Mouse (Mus musculus) liver, embryonic 14.5 days (tissue): ENCODE measurements around the gene Slc41a3. TPM values are rescaled to one million over a fixed set of nuclear protein-coding genes. Genes with fewer than 3 reads are reported as not detected.

Source experiments
- ATAC-seq: fragments of 200-750 bp; cut with Nextera tagmentation; 2 replicates; pipeline ENCODE4 v1.8.0; 2017; ENCODE audit warnings: moderate number of reproducible peaks, mild to moderate bottlenecking, moderate library complexity; ENCODE audit not compliant: insufficient read depth
- DNase-seq, 3 experiments: peaks; one replicate each; pipeline ENCODE4 v3.0.0-alpha.2; 2012 to 2013; ENCODE audit warnings: low read depth in 3 of 3, low spot score in 3 of 3
- H3K27ac ChIP-seq: fragments of 300-500 bp; sonication (generic); 2 replicates; pipeline ENCODE4 v1.5.1; 2014; ENCODE audit warnings: moderate library complexity, mild to moderate bottlenecking, control low read depth, inconsistent platforms
- H3K27me3 ChIP-seq: fragments of 300-500 bp; sonication (generic); 2 replicates; pipeline ENCODE4 v1.6.1; 2014; ENCODE audit warnings: mild to moderate bottlenecking, low read length, moderate library complexity; ENCODE audit not compliant: control insufficient read depth, insufficient read depth
- H3K36me3 ChIP-seq: fragments of 300-500 bp; sonication (generic); replicated peaks from 2 replicates; pipeline ENCODE4 v1.6.1; 2014; ENCODE audit warnings: low read depth; ENCODE audit not compliant: control insufficient read depth, insufficient read depth
- H3K4me1 ChIP-seq, 2 experiments: fragments of 200-500 bp in 1 of 2; fragments of 300-500 bp in 1 of 2; sonication (generic) in 1 of 2; replicated peaks; 2 replicates each; pipeline ENCODE4 v1.6.1; 2012 to 2014; ENCODE audit warnings: antibody characterized with exemption in 1 of 2, inconsistent platforms in 1 of 2, low read length in 1 of 2; ENCODE audit not compliant: control insufficient read depth in 2 of 2, insufficient read depth in 2 of 2
- H3K4me2 ChIP-seq: fragments of 300-500 bp; sonication (generic); 2 replicates; pipeline ENCODE4 v1.6.1; 2014; ENCODE audit warnings: low read depth, mild to moderate bottlenecking, control low read depth, moderate library complexity
- H3K4me3 ChIP-seq, 2 experiments: fragments of 200-500 bp in 1 of 2; fragments of 300-500 bp in 1 of 2; sonication (generic) in 1 of 2; 2 replicates each; pipeline ENCODE4 v1.5.1; 2012 to 2014; ENCODE audit warnings: low read depth in 2 of 2, low read length in 2 of 2, mild to moderate bottlenecking in 2 of 2, control low read depth in 1 of 2, inconsistent platforms in 1 of 2, moderate library complexity in 1 of 2; ENCODE audit not compliant: insufficient read depth in 1 of 2
- H3K9ac ChIP-seq: fragments of 300-500 bp; sonication (generic); replicated peaks from 2 replicates; pipeline ENCODE4 v1.6.1; 2014; ENCODE audit warnings: mild to moderate bottlenecking, control low read depth, moderate library complexity
- H3K9me3 ChIP-seq: fragments of 300-500 bp; sonication (generic); 2 replicates; pipeline ENCODE4 v1.6.1; 2016; ENCODE audit warnings: low read length, mixed read lengths; ENCODE audit not compliant: control insufficient read depth
- CTCF ChIP-seq: IDR thresholded peaks from 2 replicates; pipeline ENCODE4 v1.5.1; 2016; ENCODE audit warnings: antibody characterized with exemption, low read depth, control low read depth
- EP300 ChIP-seq: IDR thresholded peaks from 2 replicates; pipeline ENCODE4 v1.6.1; 2016; ENCODE audit warnings: antibody characterized with exemption, low read depth
- WGBS: fragments of 180-500 bp; shearing (Covaris S2); extraction: QIAGEN DNeasy Blood & Tissue Kit; methylation state at CpG from one replicate; pipeline ENCODE4 v1.1.7; 2014; ENCODE audit not compliant: insufficient replicate concordance; 5-methylcytosine and 5-hydroxymethylcytosine counted together
- polyA plus RNA-seq, 2 experiments: library from polyadenylated mRNA; depleted of rRNA in 1 of 2; stranded (reverse) in 1 of 2; unstranded in 1 of 2; fragments of >200 nt; fragmentation: Nextera tagmentation in 1 of 2; extraction: Ambion mirVana in 1 of 2; gene quantifications; 2 replicates each; pipeline versions ENCODE4 v1.2.1 to v1.2.3; 2012 to 2014

The Slc41a3 gene
- polyA plus RNA-seq, 2 experiments, result 23.5 to 27.6 TPM

GRCm38 (mm10) chr6:90615991-90616390 is 11.5 kb downstream of the Slc41a3 start:
- Histone ChIP-seq H3K4me2 (no peak overlapping the region), H3K9me3 (no peaks in the 10 kb centered on the region), H3K9ac (no peak overlapping the region), H3K36me3 (no peaks in the 10 kb centered on the region), H3K27ac (no peak overlapping the region), H3K27me3 (no peaks in the 10 kb centered on the region), H3K4me3 (no peak overlapping the region), H3K4me1 (peaks cover 22 to 45% of the 10 kb centered on the region in 2 experiments)
- no peak for TF ChIP-seq EP300
- TF ChIP-seq CTCF, result no peak
- ATAC-seq (no peak), DNase-seq (no peak)
- WGBS, result 80% methylated on average over 6 of the region's 6 CpGs

- no peak overlapping the region for H3K9ac ChIP-seq
Measured at GRCm38 (mm10) chr6:90616481-90616880, 12.0 kb downstream of the Slc41a3 start.

GRCm38 (mm10) chr6:90618274-90618673 is 13.7 kb downstream of the Slc41a3 start:
- Histone ChIP-seq H3K36me3 (no peaks in the 10 kb centered on the region), H3K9me3 (no peaks in the 10 kb centered on the region), H3K4me1 (peaks cover 43 to 66% of the 10 kb centered on the region in 2 experiments), H3K27me3 (no peaks in the 10 kb centered on the region), H3K9ac (peak overlapping the region; percentile 65), H3K4me3 (peak overlapping the region; percentile 54 to 59), H3K4me2 (peak overlapping the region; percentile 92), H3K27ac (peak overlapping the region; percentile 97)
- ATAC-seq (peak; percentile 21; the same call in 1 of the 2 replicates), DNase-seq (peak in 1 of 3 experiments; percentile 50)
- 10% methylated on average over 4 of the region's 4 CpGs for WGBS
- TF ChIP-seq CTCF, result no peak
- TF ChIP-seq EP300, result peak; percentile 56

More at GRCm38 (mm10) chr6:90616481-90616880, 12.0 kb downstream of the Slc41a3 start:
- H3K4me1 ChIP-seq, result peaks cover 27 to 50% of the 10 kb centered on the region in 2 experiments
- H3K36me3 ChIP-seq, result no peaks in the 10 kb centered on the region
- H3K9me3 ChIP-seq, result no peaks in the 10 kb centered on the region
- ATAC-seq, result no peak
- H3K4me3 ChIP-seq, result no peak overlapping the region
- peak overlapping the region; percentile 92; the same call in 1 of the 2 replicates for H3K4me2 ChIP-seq
- 63% methylated on average over 6 of the region's 6 CpGs for WGBS
- TF ChIP-seq CTCF (no peak), EP300 (no peak)
- DNase-seq, result no peak
- H3K27me3 ChIP-seq, result no peaks in the 10 kb centered on the region
- H3K27ac ChIP-seq, result no peak overlapping the region

GRCm38 (mm10) chr6:90618821-90619636 is 14.5 kb downstream of the Slc41a3 start:
- H3K9ac ChIP-seq, result peak overlapping the region; percentile 65

GRCm38 (mm10) chr6:90619936-90620335 is 15.4 kb downstream of the Slc41a3 start:
- H3K4me3 ChIP-seq, result peak overlapping the region; percentile 54 to 59
- TF ChIP-seq CTCF (peak; percentile 63), EP300 (no peak)
- H3K27ac ChIP-seq, result peak overlapping the region; percentile 97
- H3K9me3 ChIP-seq, result no peaks in the 10 kb centered on the region
- peaks cover 60 to 78% of the 10 kb centered on the region in 2 experiments for H3K4me1 ChIP-seq
- peak overlapping the region; percentile 92 for H3K4me2 ChIP-seq
- peak overlapping the region; percentile 65 for H3K9ac ChIP-seq
- 30% methylated on average over 5 of the region's 5 CpGs for WGBS
- H3K27me3 ChIP-seq, result no peaks in the 10 kb centered on the region
- no peak for DNase-seq
- H3K36me3 ChIP-seq, result peaks cover 2% of the 10 kb centered on the region
- no peak for ATAC-seq

More at GRCm38 (mm10) chr6:90618821-90619636, 14.5 kb downstream of the Slc41a3 start:
- ATAC-seq, result peak; percentile 3
- WGBS, result 17% methylated on average over 19 of the region's 19 CpGs
- Histone ChIP-seq H3K4me2 (peak overlapping the region; percentile 92), H3K36me3 (no peaks in the 10 kb centered on the region), H3K27ac (peak overlapping the region; percentile 97), H3K9me3 (no peaks in the 10 kb centered on the region), H3K27me3 (no peaks in the 10 kb centered on the region), H3K4me1 (peaks cover 51 to 69% of the 10 kb centered on the region in 2 experiments), H3K4me3 (peak overlapping the region; percentile 54 to 59)
- no peak for DNase-seq
- no peak for TF ChIP-seq EP300
